Mouse (Mus musculus): ENCODE data around the gene Lgals2.

Gene Lgals2

GRCm38 (mm10) chr15:78873803-78874435, 18.6 kb upstream of the Lgals2 start:
- no peak for DNase-seq

GRCm38 (mm10) chr15:78872021-78872608, 16.8 kb upstream of the Lgals2 start:
- DNase-seq, result no peak

GRCm38 (mm10) chr15:78869775-78870174, 14.4 kb upstream of the Lgals2 start:
- DNase-seq, result peak; percentile 67

GRCm38 (mm10) chr15:78868826-78869233, 13.5 kb upstream of the Lgals2 start:
- DNase-seq, result peak; percentile 53

- peak; percentile 83 for DNase-seq
These were observed 13.1 kb upstream of the Lgals2 start for GRCm38 (mm10) chr15:78868398-78868797.

GRCm38 (mm10) chr15:78863852-78864253, 8.5 kb upstream of the Lgals2 start:
- peak; percentile 58 for DNase-seq

- DNase-seq, result no peak
These were observed 7.8 kb upstream of the Lgals2 start for GRCm38 (mm10) chr15:78863154-78863553.

GRCm38 (mm10) chr15:78862280-78862679, 7.0 kb upstream of the Lgals2 start:
- no peak for DNase-seq

- peak; percentile 66 for DNase-seq
These were observed 4.4 kb upstream of the Lgals2 start for GRCm38 (mm10) chr15:78859714-78860113.

- no peak for DNase-seq
These were observed 4.0 kb upstream of the Lgals2 start for GRCm38 (mm10) chr15:78859311-78859710.

- DNase-seq, result peak; percentile 85
These were observed 1.7 kb upstream of the Lgals2 start for GRCm38 (mm10) chr15:78857009-78857408.

- DNase-seq, result peak; percentile 98
These were observed 3.7 kb downstream of the Lgals2 start for GRCm38 (mm10) chr15:78851505-78852153.

GRCm38 (mm10) chr15:78850944-78851343, 4.4 kb downstream of the Lgals2 start:
- DNase-seq, result no peak

- no peak for DNase-seq
These were observed 5.1 kb downstream of the Lgals2 start for GRCm38 (mm10) chr15:78850059-78850824.

GRCm38 (mm10) chr15:78849485-78849884, 5.8 kb downstream of the Lgals2 start:
- DNase-seq, result no peak

GRCm38 (mm10) chr15:78848467-78848866, 6.9 kb downstream of the Lgals2 start:
- peak; percentile 96 for DNase-seq

- DNase-seq, result peak; percentile 65
These were observed 8.5 kb downstream of the Lgals2 start for GRCm38 (mm10) chr15:78846805-78847204.

- no peak for DNase-seq
These were observed 9.0 kb downstream of the Lgals2 start for GRCm38 (mm10) chr15:78846352-78846751.

GRCm38 (mm10) chr15:78845867-78846266, 9.5 kb downstream of the Lgals2 start:
- DNase-seq, result peak; percentile 72

GRCm38 (mm10) chr15:78845321-78845720, 10.0 kb downstream of the Lgals2 start:
- peak; percentile 53 for DNase-seq

GRCm38 (mm10) chr15:78844791-78845190, 10.5 kb downstream of the Lgals2 start:
- DNase-seq, result peak; percentile 87

- DNase-seq, result peak; percentile 56
These were observed 11.5 kb downstream of the Lgals2 start for GRCm38 (mm10) chr15:78843581-78844469.
